Mouse (Mus musculus) CH12.LX (cell line): ENCODE measurements around the gene Rest. TPM values are rescaled to one million over a fixed set of nuclear protein-coding genes. Genes with fewer than 3 reads are reported as not detected.

ENCODE experiments used
- DNase-seq: peaks from one replicate; pipeline ENCODE4 v3.0.0-alpha.2; 2013; ENCODE audit errors: extremely low read depth
- H3K27ac ChIP-seq: 2 replicates; pipeline ENCODE4 v1.5.1; 2012; ENCODE audit warnings: low read depth, mild to moderate bottlenecking, control low read depth, moderate library complexity; ENCODE audit not compliant: insufficient read depth
- H3K27me3 ChIP-seq: replicated peaks from 2 replicates; pipeline ENCODE3; 2012; ENCODE audit warnings: inconsistent platforms
- H3K36me3 ChIP-seq, 2 experiments: replicated peaks in 1 of 2; 2 replicates each; pipeline versions ENCODE3 to v1.6.1; 2012; ENCODE audit warnings: inconsistent platforms in 1 of 2, low read length in 1 of 2, mild to moderate bottlenecking in 1 of 2, mixed read lengths in 1 of 2, moderate library complexity in 1 of 2; ENCODE audit not compliant: control insufficient read depth in 1 of 2, insufficient read depth in 1 of 2
- H3K4me1 ChIP-seq, 2 experiments: 2 replicates each; pipeline ENCODE4 v1.6.1; 2012; ENCODE audit warnings: inconsistent platforms in 1 of 2, moderate library complexity in 1 of 2; ENCODE audit not compliant: insufficient read depth in 2 of 2, control insufficient read depth in 1 of 2
- H3K4me2 ChIP-seq: 2 replicates; pipeline ENCODE4 v1.6.1; 2012; ENCODE audit warnings: low read depth, mild to moderate bottlenecking, control low read depth; ENCODE audit not compliant: poor library complexity, insufficient read depth, severe bottlenecking
- H3K4me3 ChIP-seq, 3 experiments: fragments of 150-350 bp in 1 of 3; sonication (generic) in 1 of 3; replicated peaks in 1 of 3; 2 replicates each; pipeline versions ENCODE3 to v1.5.1; 2011 to 2012; ENCODE audit warnings: low read depth in 2 of 3, low read length in 2 of 3, mild to moderate bottlenecking in 2 of 3, moderate library complexity in 2 of 3, control low read depth in 1 of 3, improper control_type of control experiment in 1 of 3, inconsistent platforms in 1 of 3, mixed read lengths in 1 of 3; ENCODE audit not compliant: poor library complexity in 1 of 3
- H3K79me2 ChIP-seq: replicated peaks from 2 replicates; pipeline ENCODE4 v1.6.1; 2012; ENCODE audit warnings: mild to moderate bottlenecking, moderate library complexity; ENCODE audit not compliant: control insufficient read depth, poor library complexity, insufficient read depth, severe bottlenecking; ENCODE audit errors: extremely low read depth
- H3K9ac ChIP-seq: 2 replicates; pipeline ENCODE4 v1.6.1; 2012; ENCODE audit warnings: low read depth, mild to moderate bottlenecking, control low read depth, moderate library complexity; ENCODE audit not compliant: insufficient read depth
- H3K9me3 ChIP-seq: replicated peaks from 2 replicates; pipeline ENCODE3; 2012; ENCODE audit warnings: low read length, inconsistent platforms, mixed read lengths
- BHLHE40 ChIP-seq: IDR thresholded peaks from 2 replicates; pipeline ENCODE4 v1.6.1; 2011; ENCODE audit warnings: mild to moderate bottlenecking, low read depth, low read length, improper control_type of control experiment
- CHD1 ChIP-seq: IDR thresholded peaks from 2 replicates; pipeline ENCODE4 v1.6.1; 2012; ENCODE audit warnings: low read depth, low read length, improper control_type of control experiment, inconsistent platforms
- E2F4 ChIP-seq: IDR thresholded peaks from 2 replicates; pipeline ENCODE4 v1.6.1; 2011; ENCODE audit warnings: low read depth, low read length, improper control_type of control experiment; ENCODE audit not compliant: insufficient replicate concordance
- EP300 ChIP-seq: IDR thresholded peaks from 2 replicates; pipeline ENCODE4 v1.6.1; 2011; ENCODE audit warnings: low read length, improper control_type of control experiment
- ETS1 ChIP-seq: conservative IDR thresholded peaks from 2 replicates; pipeline ENCODE4 v1.6.1; 2012; ENCODE audit warnings: low read depth, mild to moderate bottlenecking, inconsistent platforms, low read length, improper control_type of control experiment, moderate library complexity
- IRF4 ChIP-seq: IDR thresholded peaks from 2 replicates; pipeline ENCODE4 v1.6.1; 2014; ENCODE audit warnings: low read depth, mild to moderate bottlenecking, inconsistent platforms, low read length, improper control_type of control experiment
- JUN ChIP-seq: IDR thresholded peaks from 2 replicates; pipeline ENCODE4 v1.6.1; 2011; ENCODE audit warnings: low read depth, mild to moderate bottlenecking, low read length, improper control_type of control experiment, moderate library complexity; ENCODE audit not compliant: insufficient read depth
- JUND ChIP-seq: conservative IDR thresholded peaks from 2 replicates; pipeline ENCODE4 v1.6.1; 2011; ENCODE audit warnings: low read depth, low read length, improper control_type of control experiment
- KAT2A ChIP-seq: IDR thresholded peaks from 2 replicates; pipeline ENCODE4 v1.6.1; 2012; ENCODE audit warnings: low read length, improper control_type of control experiment, inconsistent platforms; ENCODE audit not compliant: insufficient replicate concordance
- POLR2A ChIP-seq: IDR thresholded peaks from 2 replicates; pipeline ENCODE4 v1.6.1; 2011; ENCODE audit warnings: low read depth, mild to moderate bottlenecking, improper control_type of control experiment, low read length
- POLR2AphosphoS2 ChIP-seq: IDR thresholded peaks from 2 replicates; pipeline ENCODE4 v1.6.1; 2011; ENCODE audit warnings: low read depth, low read length, improper control_type of control experiment
- TBP ChIP-seq: conservative IDR thresholded peaks from 2 replicates; pipeline ENCODE4 v1.6.1; 2011; ENCODE audit warnings: low read depth, low read length, improper control_type of control experiment
- TCF12 ChIP-seq: IDR thresholded peaks from 2 replicates; pipeline ENCODE4 v1.6.1; 2014; ENCODE audit warnings: low read depth, mild to moderate bottlenecking, inconsistent platforms, low read length, improper control_type of control experiment
- ZC3H11A ChIP-seq: IDR thresholded peaks from 2 replicates; pipeline ENCODE4 v1.6.1; 2012; ENCODE audit warnings: low read depth, mild to moderate bottlenecking, inconsistent platforms, low read length, improper control_type of control experiment
- ZNF384 ChIP-seq: IDR thresholded peaks from 2 replicates; pipeline ENCODE4 v1.6.1; 2012; ENCODE audit warnings: low read depth, low read length, improper control_type of control experiment, inconsistent platforms
- dilution Hi-C: fragments of 300-500 bp; cut with MboI; formaldehyde crosslinking; loops from 2 replicates; pipeline ENCODE4 v1.14.3; 2020; ENCODE audit warnings: low sequenced_read_pairs; ENCODE audit not compliant: extremely low pct_unique_long_range_greater_than_20kb, extremely low pct_ligation_motif_present
- in situ Hi-C: fragments of 300-500 bp; cut with MboI; formaldehyde crosslinking; loops from 3 replicates; pipeline ENCODE4 v1.14.3; 2019; ENCODE audit warnings: low sequenced_read_pairs, low pct_ligation_motif_present, low pct_unique_long_range_greater_than_20kb, mixed read lengths
- polyA plus RNA-seq: library from polyadenylated mRNA; unstranded; fragments of >175 nt; gene quantifications from 2 replicates; pipeline ENCODE4 v1.2.1, GENCODE M21; 2012; ENCODE audit warnings: low read depth; ENCODE audit not compliant: insufficient read length
- total RNA-seq, 2 experiments: library from RNA; depleted of rRNA; stranded (reverse); fragments of 300-350 nt in 1 of 2; fragments of >200 nt in 1 of 2; gene quantifications; 2 replicates each; pipeline ENCODE4 v1.2.3; 2012 to 2014

Rest gene
- total and polyA plus RNA-seq, 3 experiments, result 7.8 to 16.8 (median 15.9) TPM

DNA sequence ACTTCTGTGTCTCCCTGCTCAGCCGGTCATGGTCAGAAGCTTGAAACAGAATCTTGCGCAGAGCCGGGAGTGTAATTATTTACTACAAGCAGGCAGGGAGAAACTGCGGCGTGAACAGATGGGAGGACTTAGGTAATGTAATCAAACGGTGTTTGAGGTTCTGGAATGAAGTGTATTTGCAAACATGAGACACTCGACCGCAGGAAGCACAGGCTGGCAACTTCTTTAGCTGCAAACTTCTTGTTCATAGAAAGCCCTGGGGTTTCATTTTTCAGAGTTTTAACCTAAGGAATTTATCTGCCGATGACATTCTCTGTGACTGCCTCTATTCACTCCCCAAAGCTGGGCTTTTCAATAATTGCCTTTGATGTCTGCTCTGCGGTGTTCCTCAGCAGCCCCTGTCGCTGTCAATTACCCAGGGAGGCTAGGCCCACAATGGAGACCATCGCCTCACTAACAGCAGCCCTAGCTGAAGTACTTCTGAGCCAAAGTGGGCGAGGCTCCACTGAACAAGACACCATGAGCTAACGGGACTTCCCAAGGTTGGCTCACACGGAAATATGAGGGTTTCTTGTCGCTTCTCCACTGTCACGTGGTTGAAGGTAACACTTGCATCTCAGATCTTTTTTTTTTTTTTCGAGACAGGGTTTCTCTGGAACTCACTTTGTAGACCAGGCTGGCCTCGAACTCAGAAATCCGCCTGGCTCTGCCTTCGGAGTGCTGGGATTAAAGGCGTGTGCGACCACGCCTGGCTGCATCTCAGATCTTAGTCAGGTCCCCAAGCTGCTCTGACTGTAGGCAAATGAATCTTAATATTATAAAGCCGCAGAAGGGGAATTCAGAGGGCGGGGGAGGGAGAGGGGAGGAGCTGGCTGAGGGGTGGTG, 19.3 kb upstream of the Rest start (continued):
- no peak for TF ChIP-seq E2F4
- TF ChIP-seq EP300, result peak; percentile 50; the same call in 1 of the 2 replicates
- peak; percentile 92 for TF ChIP-seq ZNF384
- TF ChIP-seq JUND, result no peak
- TF ChIP-seq POLR2A, result peak; percentile 61
- no peak for TF ChIP-seq ZC3H11A
- TF ChIP-seq POLR2AphosphoS2, result no peak
- TF ChIP-seq CHD1, result no peak
- TF ChIP-seq TBP, result peak; percentile 56; the same call in 1 of the 2 replicates

DNA sequence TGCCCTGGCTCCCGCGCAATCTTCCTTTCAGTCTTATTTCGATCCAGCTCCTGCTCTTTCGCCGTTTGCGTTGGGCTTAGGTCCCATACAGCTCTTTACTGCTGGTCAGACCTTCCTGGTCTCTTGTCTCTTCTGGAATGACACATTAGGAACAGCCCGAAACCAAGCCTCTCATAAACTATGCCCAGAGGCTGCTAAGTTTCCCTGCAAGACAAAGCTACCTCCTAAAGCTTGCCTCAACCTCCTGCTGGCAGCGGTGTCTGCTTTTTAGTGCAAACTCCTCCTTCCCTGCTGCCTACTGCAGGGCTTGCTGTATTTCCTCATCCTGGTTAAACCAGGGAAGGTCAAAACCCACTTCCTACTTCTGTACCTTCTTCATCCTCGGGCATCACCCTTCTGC, 15.2 kb upstream of the Rest start:
- Histone ChIP-seq H3K4me3 (no peak overlapping the region), H3K9me3 (no peaks in the 10 kb centered on the region), H3K27ac (no peak overlapping the region), H3K9ac (no peak overlapping the region), H3K27me3 (no peaks in the 10 kb centered on the region), H3K79me2 (no peaks in the 10 kb centered on the region), H3K4me1 (peaks cover 8 to 55% of the 10 kb centered on the region in 2 experiments), H3K36me3 (no peaks in the 10 kb centered on the region), H3K4me2 (no peak overlapping the region)
- dilution Hi-C loops, result no loop called here
- in situ Hi-C loops, result loop anchor here (5.0 kb wide), 1 partner anchor 52 kb away; no protein-coding TSS in a partner anchor
- no peak for DNase-seq
- TF ChIP-seq ETS1 (no peak), BHLHE40 (no peak), E2F4 (no peak), JUND (no peak)

DNA sequence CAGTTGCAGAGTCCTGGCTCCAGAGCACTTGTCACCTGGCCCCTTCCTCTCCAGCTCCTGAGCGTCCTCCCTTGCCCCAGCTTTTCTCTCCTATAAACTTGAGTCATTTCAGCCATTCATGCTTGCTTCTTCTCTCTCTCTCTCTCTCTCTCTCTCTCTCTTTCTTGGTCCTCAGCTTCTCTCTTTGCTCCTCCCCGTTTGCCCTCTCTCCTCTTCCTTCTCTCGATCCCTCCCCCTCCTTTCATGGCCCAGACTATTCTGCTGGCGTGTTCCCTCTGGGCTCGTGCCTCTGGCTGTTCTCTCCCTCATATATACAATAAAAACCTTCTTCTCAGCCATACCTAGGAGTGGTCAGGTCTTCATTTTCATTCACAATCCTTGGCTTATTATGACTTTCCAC, 13.6 kb upstream of the Rest start:
- Histone ChIP-seq H3K4me1 (peaks cover 8 to 48% of the 10 kb centered on the region in 2 experiments), H3K4me2 (peak overlapping the region; percentile 57), H3K9ac (peak overlapping the region; percentile 13), H3K4me3 (peak overlapping the region in 1 of 3 experiments; percentile 27), H3K79me2 (no peaks in the 10 kb centered on the region), H3K36me3 (no peaks in the 10 kb centered on the region), H3K27ac (peak overlapping the region; percentile 91), H3K9me3 (no peaks in the 10 kb centered on the region), H3K27me3 (no peaks in the 10 kb centered on the region)
- TF ChIP-seq JUND (0 out of 2 replicates have a peak, but pooled peaks have one; percentile 14), JUN (0 out of 2 replicates have a peak, but pooled peaks have one; percentile 2), IRF4 (peak; percentile 28), KAT2A (no peak), EP300 (peak; percentile 21; the same call in 1 of the 2 replicates), TCF12 (0 out of 2 replicates have a peak, but pooled peaks have one; percentile 2)
- in situ Hi-C loops (loop anchor here (5.0 kb wide), 1 partner anchor 51 kb away; no protein-coding TSS in a partner anchor), dilution Hi-C loops (no loop called here)
- DNase-seq, result peak; percentile 54
